Mouse (Mus musculus) embryo, embryonic 10 days (tissue): ENCODE results near the gene Prr5l.
A peak's percentile ranks its signal among the peaks of the same experiment; 100 is the strongest.
"Not testable (repeated sequence)": the region's sequence is repeated elsewhere in the genome, so short reads cannot be mapped to it uniquely, and the experiment has no call there.

Experiments
- DNase-seq: peaks from one replicate; pipeline ENCODE4 v3.0.0-alpha.2; 2015; ENCODE audit warnings: low spot score

The Prr5l gene

GRCm38 (mm10) chr2:101762955-101763386, 119.9 kb downstream of the Prr5l start:
- DNase-seq = no peak

- DNase-seq = peak; percentile 16
Observed at GRCm38 (mm10) chr2:101762405-101762804, 120.4 kb downstream of the Prr5l start.

DNA sequence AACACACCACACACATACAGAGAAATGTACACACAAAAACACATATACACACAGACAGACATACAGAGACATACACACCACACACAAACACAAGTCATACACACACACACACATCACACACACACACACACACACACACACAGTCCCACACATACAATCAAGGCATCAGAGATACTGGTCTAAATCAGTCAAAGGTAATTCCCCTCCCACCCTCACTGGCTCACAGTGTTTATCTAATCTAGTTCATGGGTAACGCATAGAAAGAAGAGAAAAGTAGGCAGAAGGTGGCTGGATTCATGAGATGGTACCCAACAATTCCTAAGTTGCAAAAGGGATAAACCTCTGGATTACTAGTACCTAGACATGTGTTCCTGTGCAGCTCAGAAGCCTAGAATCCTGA, 120.9 kb downstream of the Prr5l start:
- no peak for DNase-seq

DNA sequence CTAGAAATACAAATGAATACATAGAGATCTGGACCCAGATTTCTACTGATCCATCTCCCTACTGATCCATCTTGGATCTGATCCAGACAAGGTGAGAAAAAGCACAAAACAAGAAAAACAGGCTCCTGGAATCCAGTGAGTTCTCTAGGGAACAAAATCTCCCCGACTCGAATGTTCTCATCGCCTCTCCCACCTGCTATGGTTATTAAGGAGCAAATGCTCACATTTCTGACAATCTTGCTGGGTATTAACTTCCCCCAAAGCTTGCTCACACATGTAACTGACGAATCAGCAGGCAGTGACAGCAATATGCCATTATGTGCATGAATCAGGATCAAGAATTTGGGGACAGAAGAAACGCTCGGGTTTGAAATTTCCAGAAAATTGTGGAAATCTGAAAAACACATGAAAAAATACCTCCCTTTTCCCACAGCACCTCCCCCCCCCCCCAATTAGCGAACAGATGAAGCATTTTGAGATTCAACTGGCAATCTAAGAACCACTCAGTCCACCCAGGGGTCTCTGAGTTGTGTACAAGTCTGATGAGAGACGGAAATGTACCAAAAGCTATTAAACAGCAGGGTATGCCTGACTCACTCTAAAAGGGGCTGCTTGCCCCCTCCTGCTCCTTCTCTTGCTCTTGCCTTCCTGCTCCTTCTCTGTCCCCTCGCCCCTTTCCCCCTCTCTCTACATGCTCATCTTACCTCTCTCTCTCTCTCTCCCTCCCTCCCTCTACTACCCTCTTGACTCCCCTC, 123.1 kb downstream of the Prr5l start:
- DNase-seq = no peak

- DNase-seq = no peak
Observed at GRCm38 (mm10) chr2:101757806-101758205, 125.0 kb downstream of the Prr5l start.

DNA sequence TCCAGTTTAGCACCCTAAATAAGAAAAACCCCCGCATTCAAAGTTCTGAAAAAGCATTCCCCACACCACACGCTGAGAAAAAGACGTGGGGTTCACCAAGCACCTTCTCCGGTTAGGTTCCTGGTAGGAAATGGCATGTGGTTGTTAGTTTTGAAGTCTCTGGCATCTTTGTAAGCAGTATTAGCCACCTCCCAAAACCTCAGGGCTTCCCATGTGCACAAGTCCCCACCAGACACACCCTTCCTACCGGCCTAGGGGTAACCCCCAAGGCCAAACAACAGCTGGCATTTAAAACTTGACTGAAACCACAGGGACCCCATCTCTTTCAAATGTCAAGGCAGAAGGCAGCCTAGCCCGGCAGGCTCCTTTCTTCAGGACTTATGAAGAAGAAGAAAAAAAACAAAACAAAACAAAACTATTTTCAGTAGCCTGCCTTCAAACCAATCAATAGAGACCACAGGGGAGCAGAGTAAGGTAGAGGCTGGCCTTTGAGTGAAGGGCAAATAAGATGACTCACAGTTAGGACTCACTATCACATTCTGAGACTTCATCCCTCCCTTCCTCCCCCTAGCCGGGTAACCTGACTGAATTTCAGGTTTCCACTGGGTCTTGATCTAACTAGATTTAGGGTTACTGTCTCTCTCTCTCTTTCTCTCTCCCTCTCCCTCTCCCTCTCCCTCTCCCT, 126.6 kb downstream of the Prr5l start:
- no peak for DNase-seq

DNA sequence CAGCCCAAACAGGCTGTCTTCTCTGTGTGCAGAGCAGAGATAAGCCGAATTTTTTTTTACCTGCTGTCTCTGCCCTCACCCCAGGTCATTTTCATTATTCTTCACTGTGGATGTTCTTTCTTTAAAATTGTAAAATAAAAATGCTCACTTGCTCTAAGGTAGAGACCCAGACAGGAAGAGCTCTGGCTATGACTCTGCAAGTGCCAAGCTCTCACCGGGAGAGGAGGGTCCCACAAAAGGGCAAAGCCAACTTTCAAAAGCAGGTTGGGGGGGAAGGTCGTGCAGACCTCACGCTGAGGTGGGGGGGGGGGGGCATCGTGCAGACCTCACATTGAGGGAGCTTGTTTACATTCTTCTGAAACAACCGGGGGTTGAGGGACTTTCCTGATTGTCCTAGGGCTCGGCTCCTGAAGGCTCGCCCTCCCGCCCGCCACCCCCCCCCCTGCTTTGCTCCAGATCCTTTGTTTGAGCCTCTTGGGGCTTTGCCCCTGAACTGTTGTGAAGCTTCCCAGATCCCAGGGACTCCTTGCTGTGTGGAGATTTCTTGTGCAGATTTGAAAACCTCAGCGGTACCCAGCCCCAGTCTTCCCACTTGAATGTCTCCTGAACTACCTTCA, 127.8 kb downstream of the Prr5l start:
- DNase-seq = peak; percentile 6

DNA sequence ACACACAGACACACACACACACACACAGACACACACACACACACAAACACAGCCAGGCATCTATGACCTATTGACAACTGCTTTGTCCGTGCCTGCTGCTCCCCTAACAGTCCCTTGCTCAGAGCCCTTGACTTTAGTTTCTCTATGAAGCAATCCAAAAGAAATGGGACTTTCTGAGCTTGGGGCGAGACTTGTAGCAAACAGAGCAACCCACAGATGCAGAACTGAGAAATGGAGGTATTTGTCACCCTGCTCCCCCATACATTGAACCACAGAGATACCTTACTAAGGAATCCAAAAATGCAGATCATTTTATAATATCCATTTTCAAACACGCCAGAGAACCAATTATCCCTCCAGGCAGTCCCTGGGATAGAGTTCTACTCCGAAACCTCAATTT, 128.4 kb downstream of the Prr5l start:
- no peak for DNase-seq

GRCm38 (mm10) chr2:101752979-101753378, 129.8 kb downstream of the Prr5l start:
- no peak for DNase-seq

GRCm38 (mm10) chr2:101752402-101752801, 130.4 kb downstream of the Prr5l start:
- no peak for DNase-seq

- DNase-seq = peak; percentile 74
Observed at GRCm38 (mm10) chr2:101751236-101751922, 131.4 kb downstream of the Prr5l start.

DNA sequence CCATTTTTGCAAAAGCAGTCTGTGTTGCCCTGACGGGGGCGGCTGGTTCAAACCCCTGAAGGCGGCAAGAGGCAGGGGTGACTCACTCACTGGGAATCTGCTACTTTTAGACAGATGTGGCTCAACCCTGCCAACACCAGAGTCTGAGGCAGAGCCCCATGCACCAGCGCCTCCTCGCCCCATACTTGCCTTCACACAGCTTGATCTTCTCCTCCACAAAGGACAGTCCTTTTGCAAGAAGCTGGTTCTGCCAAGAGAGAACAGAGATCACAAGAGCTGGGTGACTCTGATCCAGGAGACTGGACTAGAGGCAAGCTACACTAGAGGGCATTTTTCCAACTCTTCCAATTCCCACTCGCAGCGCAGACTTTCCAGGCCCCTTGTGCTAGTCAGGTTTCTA, 136.3 kb downstream of the Prr5l start:
- no peak for DNase-seq

DNA sequence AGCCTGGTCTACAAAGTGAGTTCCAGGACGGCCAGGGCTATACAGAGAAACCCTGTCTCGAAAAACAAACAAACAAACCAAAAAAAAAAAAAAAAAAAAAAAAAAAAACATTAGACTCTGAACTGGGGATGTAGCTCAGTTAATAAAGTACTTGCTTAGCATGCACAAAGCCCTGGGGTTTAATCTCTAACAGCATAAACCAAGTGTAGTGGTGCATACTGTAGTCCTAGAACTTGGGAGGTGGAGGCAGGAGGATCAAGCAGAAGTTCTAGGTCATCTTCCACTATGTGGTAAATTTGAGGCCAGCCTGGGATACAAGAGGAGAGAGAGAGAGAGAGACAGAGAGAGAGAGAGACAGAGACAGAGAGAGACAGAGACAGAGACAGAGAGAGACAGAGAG, 137.2 kb downstream of the Prr5l start:
- DNase-seq = not testable (repeated sequence)

- no peak for DNase-seq
Observed at GRCm38 (mm10) chr2:101742072-101742860, 140.6 kb downstream of the Prr5l start.

DNA sequence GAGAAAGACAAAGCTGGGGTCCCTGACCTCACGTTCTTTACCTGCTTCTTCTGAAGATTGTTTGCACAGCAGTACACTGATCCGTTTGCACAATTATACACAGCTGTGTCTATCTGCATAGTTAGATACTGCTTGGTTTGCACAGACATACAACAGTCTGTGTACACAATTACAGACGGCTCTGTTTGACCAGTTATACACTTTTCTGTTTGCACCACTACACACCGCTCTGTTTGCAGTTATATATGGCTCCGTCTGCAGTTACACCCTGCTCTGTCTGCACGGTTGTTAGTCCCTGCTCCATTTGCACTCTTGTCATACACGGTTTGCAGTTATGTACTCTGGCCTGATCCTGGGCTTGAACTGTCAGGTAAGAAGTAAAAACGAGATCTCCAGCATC, 141.2 kb downstream of the Prr5l start:
- no peak for DNase-seq

DNA sequence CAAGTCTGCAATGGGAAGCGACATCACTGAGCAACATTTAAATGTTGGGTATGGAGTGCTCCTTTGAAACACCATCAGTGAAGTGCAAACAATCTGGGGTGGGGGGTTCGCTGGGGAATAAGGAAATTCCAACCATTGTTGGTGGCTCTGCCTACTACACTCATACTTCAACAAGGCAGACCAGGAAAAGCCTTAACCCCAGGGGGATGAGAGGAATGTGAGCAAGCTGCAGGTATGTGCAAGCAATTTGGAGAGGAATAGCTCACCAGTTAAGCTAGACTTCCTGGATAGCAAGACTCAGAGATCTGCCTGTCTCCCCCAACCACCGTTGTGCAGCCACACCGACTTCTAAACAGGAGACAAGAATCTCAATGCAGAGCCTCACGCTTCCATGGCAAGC, 142.9 kb downstream of the Prr5l start:
- peak; percentile 21 for DNase-seq

GRCm38 (mm10) chr2:101733564-101733963, 149.3 kb downstream of the Prr5l start:
- no peak for DNase-seq

- DNase-seq = no peak
Observed at GRCm38 (mm10) chr2:101732777-101733210, 150.0 kb downstream of the Prr5l start.

DNA sequence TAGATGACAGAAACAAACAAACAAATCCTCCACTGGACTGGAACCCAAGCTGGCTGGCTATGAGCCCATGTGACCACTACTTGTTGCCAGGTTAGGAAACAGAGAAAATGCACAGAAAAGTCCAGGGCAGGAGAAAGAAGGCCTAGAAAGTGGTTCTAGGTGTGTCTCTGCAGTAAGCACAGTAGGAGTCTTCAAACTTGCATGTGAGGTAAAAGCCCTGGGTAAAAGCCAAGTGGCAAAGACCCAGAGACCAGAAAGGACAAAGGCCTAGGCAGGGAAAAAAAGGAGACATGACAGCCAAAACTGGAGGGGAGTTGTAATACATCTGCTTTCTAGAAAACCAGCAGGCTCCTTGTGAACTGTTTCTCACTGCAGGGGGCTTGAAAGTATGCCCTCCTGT, 151.9 kb downstream of the Prr5l start:
- DNase-seq = no peak

GRCm38 (mm10) chr2:101729472-101729871, 153.4 kb downstream of the Prr5l start:
- DNase-seq = no peak

- DNase-seq = no peak
Observed at GRCm38 (mm10) chr2:101727787-101728186, 155.0 kb downstream of the Prr5l start.
